Mouse (Mus musculus) megakaryocyte, embryonic 14.5 days (primary cell): ENCODE results near the gene Gpr143.

Experiments
- FLI1 ChIP-seq: IDR thresholded peaks from 2 replicates; pipeline ENCODE4 v1.6.1; 2012; ENCODE audit warnings: low read length, inconsistent platforms, mixed read lengths
- GATA1 ChIP-seq: IDR thresholded peaks from 3 replicates; pipeline ENCODE4 v1.6.1; 2012; ENCODE audit warnings: mixed read lengths, low read length, inconsistent platforms, borderline replicate concordance

DNA sequence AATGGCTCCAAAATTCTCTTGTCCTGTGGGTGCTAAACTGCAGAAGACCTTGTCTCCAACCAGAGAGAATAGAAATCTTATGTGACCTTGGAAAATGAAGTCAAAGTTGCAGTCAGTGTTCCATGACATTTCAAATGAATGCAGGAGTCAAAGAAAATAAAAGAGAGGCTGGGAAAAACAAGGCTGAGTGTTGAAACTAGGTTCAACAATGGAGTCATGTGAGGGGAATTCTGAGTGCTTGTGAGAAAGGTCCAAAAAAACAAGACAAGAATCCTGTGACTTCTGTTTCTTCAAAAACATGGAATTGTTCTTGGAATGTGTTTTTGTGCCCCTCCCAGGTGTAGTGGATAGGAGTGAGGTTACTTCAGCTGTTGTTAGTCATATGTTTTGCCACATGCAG lies 46.4 kb upstream of the Gpr143 start:
- TF ChIP-seq GATA1 (no peak), FLI1 (no peak)
